Mouse (Mus musculus) midbrain, postnatal 0 days (tissue): Measurements from ENCODE around the gene Thra. TPM values are rescaled to one million over a fixed set of nuclear protein-coding genes. Genes with fewer than 3 reads are reported as not detected.
A peak's percentile ranks its signal among the peaks of the same experiment; 100 is the strongest.

Source experiments
- ATAC-seq: fragments of 200-750 bp; cut with Nextera tagmentation; 2 replicates; pipeline ENCODE4 v1.8.0; 2017; ENCODE audit warnings: moderate number of reproducible peaks, mild to moderate bottlenecking, moderate TSS enrichment, moderate library complexity; ENCODE audit not compliant: low FRiP score
- DNase-seq: peaks from one replicate; pipeline ENCODE4 v3.0.0-alpha.2; 2015; ENCODE audit warnings: low spot score
- H3K27ac ChIP-seq: fragments of 300-500 bp; sonication (generic); 2 replicates; pipeline ENCODE4 v1.5.1; 2014; ENCODE audit warnings: low read depth, mild to moderate bottlenecking, low read length, mixed read lengths
- H3K27me3 ChIP-seq: fragments of 300-500 bp; sonication (generic); 2 replicates; pipeline ENCODE4 v1.6.1; 2014; ENCODE audit warnings: low read length, control low read depth, mixed read lengths; ENCODE audit not compliant: insufficient read depth
- H3K36me3 ChIP-seq: fragments of 300-500 bp; sonication (generic); 2 replicates; pipeline ENCODE4 v1.6.1; 2014; ENCODE audit warnings: low read length, control low read depth, mixed read lengths; ENCODE audit not compliant: insufficient read depth
- H3K4me1 ChIP-seq: fragments of 300-500 bp; sonication (generic); 2 replicates; pipeline ENCODE4 v1.6.1; 2014; ENCODE audit warnings: mild to moderate bottlenecking, control low read depth, antibody characterized with exemption, low read length, mixed read lengths; ENCODE audit not compliant: insufficient read depth
- H3K4me2 ChIP-seq: fragments of 300-500 bp; sonication (generic); 2 replicates; pipeline ENCODE4 v1.6.1; 2014; ENCODE audit warnings: low read depth, mild to moderate bottlenecking, low read length, mixed read lengths; ENCODE audit not compliant: poor library complexity, severe bottlenecking
- H3K4me3 ChIP-seq: fragments of 300-500 bp; sonication (generic); 2 replicates; pipeline ENCODE4 v1.5.1; 2014; ENCODE audit warnings: low read depth, mild to moderate bottlenecking, low read length, moderate library complexity
- H3K9ac ChIP-seq: fragments of 300-500 bp; sonication (generic); replicated peaks from 2 replicates; pipeline ENCODE4 v1.6.1; 2014; ENCODE audit warnings: mild to moderate bottlenecking, low read length, moderate library complexity, mixed read lengths; ENCODE audit not compliant: poor library complexity, severe bottlenecking
- H3K9me3 ChIP-seq: fragments of 300-500 bp; sonication (generic); 2 replicates; pipeline ENCODE4 v1.6.1; 2016; ENCODE audit warnings: low read length, control low read depth
- CTCF ChIP-seq: IDR thresholded peaks from 2 replicates; pipeline ENCODE4 v1.5.1; 2016; ENCODE audit warnings: antibody characterized with exemption, mild to moderate bottlenecking
- WGBS: fragments of 180-500 bp; shearing (Covaris S2); extraction: QIAGEN DNeasy Blood & Tissue Kit; methylation state at CpG from one replicate; pipeline ENCODE4 v1.1.7; 2014; 5-methylcytosine and 5-hydroxymethylcytosine counted together
- polyA plus RNA-seq: library from polyadenylated mRNA; unstranded; fragments of >200 nt; fragmentation: Nextera tagmentation; extraction: Ambion mirVana; gene quantifications from 2 replicates; pipeline ENCODE4 v1.2.1, GENCODE M21; 2015
- total RNA-seq: library from RNA; depleted of rRNA; stranded (reverse); fragments of >200 nt; gene quantifications from 2 replicates; pipeline ENCODE4 v1.2.3, GENCODE M21; 2014

Gene Thra
- total and polyA plus RNA-seq, 2 experiments from 2014 or later, result 182 to 843 TPM

DNA sequence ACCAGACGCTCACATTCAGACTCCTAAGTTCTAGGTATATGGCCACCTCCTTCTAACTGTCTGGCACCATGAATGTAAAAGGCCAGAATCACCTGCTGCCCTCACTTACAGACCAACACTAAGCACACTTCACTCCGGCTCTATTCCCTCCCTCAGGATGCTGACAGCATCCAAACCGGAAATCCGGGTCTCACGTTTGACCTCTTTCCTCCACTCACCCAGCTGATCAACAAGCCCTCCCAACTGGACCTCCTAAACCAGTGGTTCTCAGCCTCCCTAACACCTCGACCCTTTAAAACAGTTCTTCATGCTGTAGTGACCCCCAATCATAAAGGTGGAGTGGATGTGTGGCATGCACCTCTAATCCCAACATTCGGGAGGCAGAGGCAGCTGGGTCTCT lies 17.3 kb upstream of the Thra start:
- Histone ChIP-seq H3K4me1 (no peaks in the 10 kb centered on the region), H3K9ac (no peak overlapping the region), H3K27me3 (no peaks in the 10 kb centered on the region), H3K36me3 (peaks cover 22% of the 10 kb centered on the region; the same call in 1 of the 2 replicates), H3K4me3 (no peak overlapping the region), H3K27ac (no peak overlapping the region), H3K9me3 (no peaks in the 10 kb centered on the region), H3K4me2 (no peak overlapping the region)
- DNase-seq (no peak), ATAC-seq (no peak)
- WGBS, result 83% methylated on average over 7 of the region's 7 CpGs
- no peak for TF ChIP-seq CTCF

GRCm38 (mm10) chr11:98725926-98726506 lies 14.4 kb upstream of the Thra start:
- TF ChIP-seq CTCF, result no peak
- H3K36me3 ChIP-seq, result peaks cover 22% of the 10 kb centered on the region; the same call in 1 of the 2 replicates
- no peaks in the 10 kb centered on the region for H3K9me3 ChIP-seq
- H3K27me3 ChIP-seq, result no peaks in the 10 kb centered on the region
- no peak overlapping the region for H3K9ac ChIP-seq
- WGBS, result 97% methylated on average over 15 of the region's 15 CpGs
- no peak overlapping the region for H3K4me2 ChIP-seq
- H3K4me3 ChIP-seq, result no peak overlapping the region
- 0 out of 2 replicates have a peak, but pooled peaks cover 3% of the 10 kb centered on the region for H3K4me1 ChIP-seq
- no peak for ATAC-seq
- no peak overlapping the region for H3K27ac ChIP-seq
- DNase-seq, result no peak

DNA sequence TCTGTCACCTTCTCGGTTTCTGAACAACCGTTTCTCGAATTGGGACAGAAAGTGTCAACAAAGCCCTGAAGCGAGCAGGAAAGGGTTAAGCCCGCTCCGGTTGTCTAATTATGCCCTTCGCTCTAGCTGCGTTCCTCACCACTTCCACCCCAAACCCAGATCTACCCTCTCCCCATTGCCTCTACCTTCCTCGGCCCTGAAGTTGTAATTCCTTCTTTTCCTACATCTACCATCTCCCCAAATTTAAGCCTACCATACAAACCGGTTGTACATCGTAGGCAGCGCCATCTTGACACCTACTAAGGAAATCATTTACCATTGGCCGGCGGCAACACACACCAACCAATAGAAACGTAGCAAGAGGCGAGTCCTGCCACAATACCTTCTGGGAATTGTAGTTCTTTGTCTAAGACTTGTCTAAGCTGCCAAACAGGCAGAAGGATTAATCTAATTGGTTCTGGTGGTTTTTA lies 11.3 kb upstream of the Thra start, which contains the start of gene Med24:
Med24 (minus strand) TSS at position 317 of the 470 bp plus-strand sequence.
- Histone ChIP-seq H3K4me2 (peak within 1 kb of the TSS; percentile 80), H3K36me3 (peaks cover 19% of the 10 kb centered on the region; the same call in 1 of the 2 replicates), H3K4me3 (peak within 1 kb of the TSS; percentile 73), H3K9ac (peak within 1 kb of the TSS; percentile 72), H3K27me3 (no peaks in the 10 kb centered on the region), H3K4me1 (0 out of 2 replicates have a peak, but pooled peaks cover 3% of the 10 kb centered on the region), H3K9me3 (no peaks in the 10 kb centered on the region), H3K27ac (peak within 1 kb of the TSS; percentile 83)
- DNase-seq (peak; percentile 98), ATAC-seq (peak; percentile 92)
- 0% methylated on average over 16 of the region's 16 CpGs for WGBS
- peak; percentile 5; the same call in 1 of the 2 replicates for TF ChIP-seq CTCF

DNA sequence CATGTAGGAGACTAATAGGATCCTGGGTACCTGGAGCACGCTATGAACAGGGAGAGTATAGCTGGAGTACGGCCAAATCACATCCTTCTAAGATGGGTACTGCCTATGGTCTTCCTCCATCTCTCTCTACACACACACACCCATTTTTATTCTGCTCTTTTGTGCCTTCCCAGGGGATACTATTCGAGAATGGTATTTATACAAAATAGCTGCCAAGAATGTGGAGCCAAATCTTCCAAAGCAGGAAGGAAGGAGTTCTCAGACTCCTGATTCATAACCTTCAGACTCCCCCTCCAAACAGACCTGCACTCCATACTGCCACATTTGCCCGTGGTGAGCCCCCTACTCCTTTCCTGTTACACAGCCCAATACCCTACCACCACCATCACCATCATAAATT lies 9.7 kb upstream of the Thra start:
- Histone ChIP-seq H3K27me3 (no peaks in the 10 kb centered on the region), H3K4me3 (no peak overlapping the region), H3K4me2 (no peak overlapping the region), H3K9ac (no peak overlapping the region), H3K9me3 (no peaks in the 10 kb centered on the region), H3K27ac (no peak overlapping the region), H3K4me1 (0 out of 2 replicates have a peak, but pooled peaks cover 3% of the 10 kb centered on the region), H3K36me3 (peaks cover 3% of the 10 kb centered on the region; the same call in 1 of the 2 replicates)
- ATAC-seq (no peak), DNase-seq (no peak)
- 50% methylated on average over 4 of the region's 4 CpGs for WGBS
- no peak for TF ChIP-seq CTCF

DNA sequence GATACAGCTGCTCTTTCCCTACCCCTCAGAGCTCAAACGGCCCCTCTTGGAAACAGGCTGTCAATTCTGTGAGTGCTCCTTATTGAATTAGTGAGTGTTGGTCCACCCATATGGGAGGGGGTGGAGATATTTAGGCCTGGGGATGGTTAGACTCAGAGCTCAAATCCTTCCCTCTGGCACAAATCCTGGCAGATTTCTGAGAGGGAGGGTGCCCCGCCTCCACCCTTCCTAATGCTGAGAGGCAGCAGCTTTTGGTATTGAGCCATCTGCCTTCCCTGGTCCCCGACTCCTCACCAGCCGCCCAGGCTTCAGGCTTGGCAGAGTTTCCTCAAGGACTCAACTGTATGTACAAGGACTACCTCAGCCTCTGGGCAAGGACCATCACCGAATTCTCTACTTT lies 9.3 kb upstream of the Thra start:
- 0 out of 2 replicates have a peak, but pooled peaks cover 3% of the 10 kb centered on the region for H3K4me1 ChIP-seq
- no peak overlapping the region for H3K27ac ChIP-seq
- DNase-seq (peak; percentile 83), ATAC-seq (no peak)
- 35% methylated on average over 5 of the region's 5 CpGs for WGBS
- H3K9ac ChIP-seq, result no peak overlapping the region
- no peak overlapping the region for H3K4me2 ChIP-seq
- H3K4me3 ChIP-seq, result no peak overlapping the region
- TF ChIP-seq CTCF, result no peak
- 0 out of 2 replicates have a peak, but pooled peaks cover under 1% of the 10 kb centered on the region for H3K36me3 ChIP-seq
- H3K9me3 ChIP-seq, result no peaks in the 10 kb centered on the region
- H3K27me3 ChIP-seq, result no peaks in the 10 kb centered on the region

DNA sequence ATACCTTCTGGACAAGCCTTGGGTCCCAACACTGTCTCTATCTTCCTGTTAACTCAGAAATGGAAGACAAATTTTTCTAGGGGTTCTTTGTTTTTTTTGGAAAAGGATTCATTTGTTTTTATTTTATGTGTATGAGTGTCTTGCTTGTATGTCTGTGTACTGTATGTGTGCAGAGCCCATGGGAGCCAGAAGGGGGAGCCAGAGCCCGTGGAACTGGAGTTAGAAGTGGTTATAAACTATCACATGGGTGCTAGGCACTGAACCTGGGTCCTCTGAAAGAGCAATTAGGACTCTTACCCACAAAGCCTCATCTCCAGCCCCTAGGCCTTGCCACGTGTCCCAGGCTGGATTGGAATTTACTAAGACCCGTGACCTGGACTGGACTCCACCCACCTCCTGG lies 6.4 kb upstream of the Thra start:
- TF ChIP-seq CTCF, result peak; percentile 35
- Histone ChIP-seq H3K4me1 (peaks cover 3% of the 10 kb centered on the region), H3K4me2 (no peak overlapping the region), H3K27ac (no peak overlapping the region), H3K36me3 (no peaks in the 10 kb centered on the region), H3K9me3 (no peaks in the 10 kb centered on the region), H3K9ac (no peak overlapping the region), H3K27me3 (no peaks in the 10 kb centered on the region), H3K4me3 (no peak overlapping the region)
- 76% methylated on average over 3 of the region's 3 CpGs for WGBS
- DNase-seq, result no peak
- ATAC-seq, result no peak
